Mouse (Mus musculus) forebrain, embryonic 16.5 days (tissue): ENCODE measurements around the gene Park7. TPM values are rescaled to one million over a fixed set of nuclear protein-coding genes. Genes with fewer than 3 reads are reported as not detected.

Experiments
- ATAC-seq: fragments of 200-750 bp; cut with Nextera tagmentation; 2 replicates; pipeline ENCODE4 v1.8.0; 2017; ENCODE audit warnings: mild to moderate bottlenecking, moderate library complexity
- H3K27ac ChIP-seq: fragments of 300-500 bp; sonication (generic); 2 replicates; pipeline ENCODE4 v1.5.1; 2014; ENCODE audit warnings: low read length, control low read depth
- H3K27me3 ChIP-seq: fragments of 300-500 bp; sonication (generic); replicated peaks from 2 replicates; pipeline ENCODE4 v1.6.1; 2014; ENCODE audit warnings: low read length; ENCODE audit not compliant: control insufficient read depth, insufficient read depth
- H3K36me3 ChIP-seq: fragments of 300-500 bp; sonication (generic); 2 replicates; pipeline ENCODE4 v1.6.1; 2014; ENCODE audit not compliant: control insufficient read depth, insufficient read depth
- H3K4me1 ChIP-seq: fragments of 300-500 bp; sonication (generic); replicated peaks from 2 replicates; pipeline ENCODE4 v1.6.1; 2014; ENCODE audit warnings: low read length; ENCODE audit not compliant: control insufficient read depth, insufficient read depth
- H3K4me2 ChIP-seq: fragments of 300-500 bp; sonication (generic); 2 replicates; pipeline ENCODE4 v1.6.1; 2014; ENCODE audit warnings: mild to moderate bottlenecking, low read length, control low read depth
- H3K4me3 ChIP-seq: fragments of 300-500 bp; sonication (generic); replicated peaks from 2 replicates; pipeline ENCODE4 v1.5.1; 2014; ENCODE audit warnings: mild to moderate bottlenecking, low read length, control low read depth
- H3K9ac ChIP-seq: fragments of 300-500 bp; sonication (generic); replicated peaks from 2 replicates; pipeline ENCODE4 v1.6.1; 2014; ENCODE audit warnings: low read depth, low read length, control low read depth
- H3K9me3 ChIP-seq: fragments of 300-500 bp; sonication (generic); 2 replicates; pipeline ENCODE4 v1.6.1; 2016; ENCODE audit warnings: low read length; ENCODE audit not compliant: control insufficient read depth
- WGBS: fragments of 180-500 bp; shearing (Covaris S2); extraction: QIAGEN DNeasy Blood & Tissue Kit; methylation state at CpG from one replicate; pipeline ENCODE4 v1.1.7; 2014; 5-methylcytosine and 5-hydroxymethylcytosine counted together
- polyA plus RNA-seq: library from polyadenylated mRNA; unstranded; fragments of >200 nt; fragmentation: Nextera tagmentation; extraction: Ambion mirVana; gene quantifications from 2 replicates; pipeline ENCODE4 v1.2.1, GENCODE M21; 2015

Gene Park7
- polyA plus RNA-seq, 1 experiment from 2014 or later: 370 TPM

GRCm38 (mm10) chr4:150871392-150872138, 42.7 kb downstream of the Park7 start:
- WGBS: 27% methylated on average over 10 of the region's 10 CpGs
- Histone ChIP-seq H3K36me3 (peaks cover 4% of the 10 kb centered on the region), H3K9ac (0 out of 2 replicates have a peak overlapping the region, but pooled peaks have one; percentile 5), H3K4me1 (peaks cover 10% of the 10 kb centered on the region), H3K27ac (no peak overlapping the region), H3K27me3 (no peaks in the 10 kb centered on the region), H3K9me3 (no peaks in the 10 kb centered on the region), H3K4me3 (no peak overlapping the region), H3K4me2 (no peak overlapping the region)
- ATAC-seq: peak; percentile 15; the same call in 1 of the 2 replicates

GRCm38 (mm10) chr4:150870963-150871391, 43.3 kb downstream of the Park7 start:
- 81% methylated on average over 13 of the region's 13 CpGs for WGBS
- H3K4me1 ChIP-seq: peaks cover 10% of the 10 kb centered on the region
- no peak overlapping the region for H3K9ac ChIP-seq
- H3K27ac ChIP-seq: no peak overlapping the region
- no peaks in the 10 kb centered on the region for H3K27me3 ChIP-seq
- no peak for ATAC-seq
- H3K9me3 ChIP-seq: no peaks in the 10 kb centered on the region
- H3K4me3 ChIP-seq: no peak overlapping the region
- H3K4me2 ChIP-seq: no peak overlapping the region
- H3K36me3 ChIP-seq: peaks cover 6% of the 10 kb centered on the region

- H3K9ac ChIP-seq: no peak overlapping the region
Observed at GRCm38 (mm10) chr4:150869276-150870197, 44.7 kb downstream of the Park7 start.

GRCm38 (mm10) chr4:150868859-150869258, 45.4 kb downstream of the Park7 start:
- Histone ChIP-seq H3K27me3 (no peaks in the 10 kb centered on the region), H3K27ac (no peak overlapping the region), H3K4me3 (no peak overlapping the region), H3K4me1 (peaks cover 10% of the 10 kb centered on the region), H3K9me3 (no peaks in the 10 kb centered on the region), H3K36me3 (peaks cover 6% of the 10 kb centered on the region), H3K4me2 (no peak overlapping the region), H3K9ac (no peak overlapping the region)
- ATAC-seq: no peak
- 85% methylated on average over 2 of the region's 2 CpGs for WGBS

More at GRCm38 (mm10) chr4:150869276-150870197, 44.7 kb downstream of the Park7 start:
- Histone ChIP-seq H3K27ac (no peak overlapping the region), H3K36me3 (peaks cover 6% of the 10 kb centered on the region), H3K4me3 (no peak overlapping the region), H3K9me3 (no peaks in the 10 kb centered on the region), H3K4me1 (peaks cover 10% of the 10 kb centered on the region), H3K4me2 (no peak overlapping the region), H3K27me3 (no peaks in the 10 kb centered on the region)
- no peak for ATAC-seq
- 82% methylated on average over 17 of the region's 17 CpGs for WGBS

- Histone ChIP-seq H3K4me3 (no peak overlapping the region), H3K36me3 (peaks cover 6% of the 10 kb centered on the region), H3K4me1 (peaks cover 10% of the 10 kb centered on the region), H3K9me3 (no peaks in the 10 kb centered on the region), H3K9ac (no peak overlapping the region), H3K27ac (no peak overlapping the region), H3K27me3 (no peaks in the 10 kb centered on the region), H3K4me2 (no peak overlapping the region)
- WGBS: 87% methylated on average over 6 of the region's 6 CpGs
- no peak for ATAC-seq
Observed at GRCm38 (mm10) chr4:150868161-150868560, 46.1 kb downstream of the Park7 start.

GRCm38 (mm10) chr4:150866494-150866893, 47.7 kb downstream of the Park7 start:
- Histone ChIP-seq H3K4me3 (no peak overlapping the region), H3K9ac (no peak overlapping the region), H3K27me3 (no peaks in the 10 kb centered on the region), H3K27ac (no peak overlapping the region), H3K36me3 (peaks cover 6% of the 10 kb centered on the region), H3K4me1 (peaks cover under 1% of the 10 kb centered on the region), H3K9me3 (no peaks in the 10 kb centered on the region), H3K4me2 (no peak overlapping the region)
- WGBS: 95% methylated on average over 12 of the region's 12 CpGs
- no peak for ATAC-seq

- no peak overlapping the region for H3K27ac ChIP-seq
- H3K4me3 ChIP-seq: no peak overlapping the region
- H3K27me3 ChIP-seq: no peaks in the 10 kb centered on the region
- no peaks in the 10 kb centered on the region for H3K9me3 ChIP-seq
- no peaks in the 10 kb centered on the region; the same call in 1 of the 2 replicates for H3K4me1 ChIP-seq
- WGBS: 95% methylated on average over 11 of the region's 11 CpGs
- ATAC-seq: no peak
- no peak overlapping the region for H3K9ac ChIP-seq
- H3K36me3 ChIP-seq: peaks cover 6% of the 10 kb centered on the region
- no peak overlapping the region for H3K4me2 ChIP-seq
Observed at GRCm38 (mm10) chr4:150866069-150866468, 48.2 kb downstream of the Park7 start.

GRCm38 (mm10) chr4:150865371-150865770, 48.9 kb downstream of the Park7 start:
- H3K9me3 ChIP-seq: no peaks in the 10 kb centered on the region
- H3K36me3 ChIP-seq: peaks cover 6% of the 10 kb centered on the region
- no peak overlapping the region for H3K4me3 ChIP-seq
- no peak overlapping the region for H3K9ac ChIP-seq
- no peak for ATAC-seq
- no peak overlapping the region for H3K27ac ChIP-seq
- no peak overlapping the region for H3K4me2 ChIP-seq
- H3K27me3 ChIP-seq: no peaks in the 10 kb centered on the region
- no peaks in the 10 kb centered on the region; the same call in 1 of the 2 replicates for H3K4me1 ChIP-seq
